Mouse (Mus musculus) heart, embryonic 11.5 days (tissue): ENCODE measurements around the gene Tas2r119. TPM values are rescaled to one million over a fixed set of nuclear protein-coding genes. Genes with fewer than 3 reads are reported as not detected.

Experiments
- polyA plus RNA-seq: library from polyadenylated mRNA; unstranded; fragments of >200 nt; fragmentation: Nextera tagmentation; extraction: Ambion mirVana; gene quantifications from 2 replicates; pipeline ENCODE4 v1.2.1, GENCODE M21; 2014

Gene Tas2r119
- polyA plus RNA-seq, 1 experiment from 2014 or later, result not detected

Other genes with a start within 250 kb of the Tas2r119 start
- gene Sema5a, start 67.5 kb downstream of the Tas2r119 start, polyA plus RNA-seq, result 2.9 and 3.8 TPM in 2 replicates